Mouse (Mus musculus): Measurements from ENCODE around the gene Snrnp200.

DNA sequence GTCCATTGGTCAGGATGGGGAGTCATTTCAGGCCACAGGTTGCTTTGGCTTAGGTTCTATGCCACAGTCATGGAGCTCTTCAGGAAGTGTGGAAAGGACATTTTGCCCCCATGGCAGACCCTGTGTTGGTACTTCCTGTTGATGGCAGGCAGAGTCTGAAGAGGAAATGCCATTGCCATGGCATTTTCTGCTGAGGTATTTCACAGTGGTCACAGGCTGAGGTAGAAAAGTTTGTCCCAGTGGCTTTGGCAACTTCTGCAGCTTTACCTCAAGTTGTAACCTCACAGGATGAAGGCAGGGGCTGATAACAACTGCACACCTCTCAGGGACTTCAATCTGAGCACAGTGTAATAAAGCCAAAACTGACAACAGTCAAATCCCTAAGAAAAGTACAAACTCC is 18.6 kb upstream of the Snrnp200 start:
- TF ChIP-seq EP300 (IDR thresholded peaks at IDR 0.05; ENCODE audit: low read depth), result no peak
- TF ChIP-seq CTCF (IDR thresholded peaks at IDR 0.05; ENCODE audit: low read depth), result no peak

Data from liver, embryonic 14.5 days (tissue).